Mouse (Mus musculus): ENCODE results near the gene Atxn2l. TPM values are rescaled to one million over a fixed set of nuclear protein-coding genes. Genes with fewer than 3 reads are reported as not detected.

Gene Atxn2l
- polyA plus RNA-seq, 1 experiment from 2014 or later, result 16.9 TPM

- no peak overlapping the region for H3K4me3 ChIP-seq (ENCODE audit: low read depth, low read length)
- peaks cover 7% of the 10 kb centered on the region for H3K36me3 ChIP-seq (ENCODE audit: control insufficient read depth, insufficient read depth, low read length)
- no peak for ATAC-seq (ENCODE audit: low FRiP score, low TSS enrichment)
- TF ChIP-seq CTCF (IDR thresholded peaks at IDR 0.05; ENCODE audit: low read depth), result no peak
- no peak for TF ChIP-seq EP300 (optimal IDR thresholded peaks at IDR 0.05)
- no peaks in the 10 kb centered on the region for H3K9me3 ChIP-seq (ENCODE audit: control insufficient read depth, low read length)
- H3K4me1 ChIP-seq (replicated peaks; ENCODE audit: control insufficient read depth, insufficient read depth), result no peaks in the 10 kb centered on the region
- no peak overlapping the region for H3K4me2 ChIP-seq (replicated peaks; ENCODE audit: low read depth)
- no peaks in the 10 kb centered on the region for H3K27me3 ChIP-seq (ENCODE audit: control insufficient read depth, insufficient read depth, low read length)
- DNase-seq (ENCODE audit: low spot score), result no peak
- 85% methylated on average over 6 of the region's 6 CpGs for WGBS
- no peak overlapping the region for H3K9ac ChIP-seq (ENCODE audit: low read length)
- no peak overlapping the region for H3K27ac ChIP-seq (replicated peaks)
Observed at GRCm38 (mm10) chr7:126450641-126451040, 52.6 kb downstream of the Atxn2l start.

- H3K4me3 ChIP-seq (ENCODE audit: low read depth, low read length), result no peak overlapping the region
- no peaks in the 10 kb centered on the region for H3K4me1 ChIP-seq (replicated peaks; ENCODE audit: control insufficient read depth, insufficient read depth)
- no peak for ATAC-seq (ENCODE audit: low FRiP score, low TSS enrichment)
- no peak overlapping the region for H3K4me2 ChIP-seq (replicated peaks; ENCODE audit: low read depth)
- TF ChIP-seq EP300 (optimal IDR thresholded peaks at IDR 0.05) (no peak), CTCF (IDR thresholded peaks at IDR 0.05; ENCODE audit: low read depth) (no peak)
- WGBS, result 86% methylated on average over 18 of the region's 18 CpGs
- no peaks in the 10 kb centered on the region for H3K27me3 ChIP-seq (ENCODE audit: control insufficient read depth, insufficient read depth, low read length)
- H3K36me3 ChIP-seq (ENCODE audit: control insufficient read depth, insufficient read depth, low read length), result peaks cover 12% of the 10 kb centered on the region
- DNase-seq (ENCODE audit: low spot score), result no peak
- no peak overlapping the region for H3K27ac ChIP-seq (replicated peaks)
- H3K9ac ChIP-seq (ENCODE audit: low read length), result no peak overlapping the region
- H3K9me3 ChIP-seq (ENCODE audit: control insufficient read depth, low read length), result no peaks in the 10 kb centered on the region
Observed at GRCm38 (mm10) chr7:126449991-126450390, 53.2 kb downstream of the Atxn2l start.

DNA sequence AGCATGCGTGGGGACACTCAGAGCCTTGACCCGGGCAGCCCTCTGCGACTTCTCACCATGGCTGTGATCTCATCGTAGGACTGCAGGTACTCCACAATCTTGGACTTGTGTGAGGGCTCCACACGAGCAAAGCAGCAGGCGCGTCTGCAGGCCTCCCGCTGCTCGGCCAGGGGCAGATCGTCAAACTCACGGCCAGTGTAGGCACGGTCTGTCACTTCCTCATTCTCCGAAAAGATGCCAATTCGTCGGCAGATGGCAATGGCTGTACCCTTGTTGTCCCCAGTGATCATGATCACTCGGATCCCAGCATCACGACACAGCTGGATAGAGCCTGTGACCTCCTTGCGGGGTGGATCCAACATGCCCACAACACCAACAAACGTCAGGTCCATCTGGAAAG is 54.8 kb downstream of the Atxn2l start:
- Histone ChIP-seq H3K9ac (ENCODE audit: low read length) (no peak overlapping the region), H3K36me3 (ENCODE audit: control insufficient read depth, insufficient read depth, low read length) (peaks cover 22% of the 10 kb centered on the region), H3K4me1 (replicated peaks; ENCODE audit: control insufficient read depth, insufficient read depth) (no peaks in the 10 kb centered on the region), H3K9me3 (ENCODE audit: control insufficient read depth, low read length) (no peaks in the 10 kb centered on the region), H3K27ac (replicated peaks) (no peak overlapping the region), H3K4me2 (replicated peaks; ENCODE audit: low read depth) (no peak overlapping the region), H3K27me3 (ENCODE audit: control insufficient read depth, insufficient read depth, low read length) (no peaks in the 10 kb centered on the region), H3K4me3 (ENCODE audit: low read depth, low read length) (no peak overlapping the region)
- ATAC-seq (ENCODE audit: low FRiP score, low TSS enrichment) (no peak), DNase-seq (ENCODE audit: low spot score) (no peak)
- 89% methylated on average over 19 of the region's 19 CpGs for WGBS
- TF ChIP-seq CTCF (IDR thresholded peaks at IDR 0.05; ENCODE audit: low read depth) (no peak), EP300 (optimal IDR thresholded peaks at IDR 0.05) (no peak)

DNA sequence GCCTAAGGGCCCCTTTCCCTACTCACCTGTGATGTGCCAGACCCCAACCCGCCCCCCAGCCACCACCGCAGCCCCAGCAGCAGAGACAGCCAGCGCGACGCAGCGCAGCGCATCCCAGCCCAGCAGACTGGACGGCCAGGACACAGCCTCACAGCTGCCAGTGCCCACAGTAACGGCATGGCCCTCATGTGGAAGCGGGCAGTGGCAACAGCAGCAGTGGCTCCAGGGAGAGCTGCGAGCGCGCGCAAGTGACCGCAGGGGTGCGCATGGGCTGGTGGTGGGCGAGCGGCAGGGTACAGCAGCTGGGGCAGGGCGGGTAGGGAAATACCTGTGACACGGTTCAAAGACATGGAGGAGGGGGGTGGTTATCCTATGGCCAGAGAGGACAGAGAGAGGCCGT is 57.0 kb downstream of the Atxn2l start:
- no peak overlapping the region for H3K27ac ChIP-seq (replicated peaks)
- no peaks in the 10 kb centered on the region for H3K9me3 ChIP-seq (ENCODE audit: control insufficient read depth, low read length)
- no peaks in the 10 kb centered on the region for H3K27me3 ChIP-seq (ENCODE audit: control insufficient read depth, insufficient read depth, low read length)
- H3K4me2 ChIP-seq (replicated peaks; ENCODE audit: low read depth), result no peak overlapping the region
- no peak for TF ChIP-seq EP300 (optimal IDR thresholded peaks at IDR 0.05)
- TF ChIP-seq CTCF (IDR thresholded peaks at IDR 0.05; ENCODE audit: low read depth), result no peak
- no peak overlapping the region for H3K9ac ChIP-seq (ENCODE audit: low read length)
- no peak overlapping the region for H3K4me3 ChIP-seq (ENCODE audit: low read depth, low read length)
- ATAC-seq (ENCODE audit: low FRiP score, low TSS enrichment) (0 out of 2 replicates have a peak, but pooled peaks have one; percentile 13), DNase-seq (ENCODE audit: low spot score) (no peak)
- no peaks in the 10 kb centered on the region for H3K4me1 ChIP-seq (replicated peaks; ENCODE audit: control insufficient read depth, insufficient read depth)
- peaks cover 26% of the 10 kb centered on the region for H3K36me3 ChIP-seq (ENCODE audit: control insufficient read depth, insufficient read depth, low read length)
- 89% methylated on average over 16 of the region's 21 CpGs for WGBS

DNA sequence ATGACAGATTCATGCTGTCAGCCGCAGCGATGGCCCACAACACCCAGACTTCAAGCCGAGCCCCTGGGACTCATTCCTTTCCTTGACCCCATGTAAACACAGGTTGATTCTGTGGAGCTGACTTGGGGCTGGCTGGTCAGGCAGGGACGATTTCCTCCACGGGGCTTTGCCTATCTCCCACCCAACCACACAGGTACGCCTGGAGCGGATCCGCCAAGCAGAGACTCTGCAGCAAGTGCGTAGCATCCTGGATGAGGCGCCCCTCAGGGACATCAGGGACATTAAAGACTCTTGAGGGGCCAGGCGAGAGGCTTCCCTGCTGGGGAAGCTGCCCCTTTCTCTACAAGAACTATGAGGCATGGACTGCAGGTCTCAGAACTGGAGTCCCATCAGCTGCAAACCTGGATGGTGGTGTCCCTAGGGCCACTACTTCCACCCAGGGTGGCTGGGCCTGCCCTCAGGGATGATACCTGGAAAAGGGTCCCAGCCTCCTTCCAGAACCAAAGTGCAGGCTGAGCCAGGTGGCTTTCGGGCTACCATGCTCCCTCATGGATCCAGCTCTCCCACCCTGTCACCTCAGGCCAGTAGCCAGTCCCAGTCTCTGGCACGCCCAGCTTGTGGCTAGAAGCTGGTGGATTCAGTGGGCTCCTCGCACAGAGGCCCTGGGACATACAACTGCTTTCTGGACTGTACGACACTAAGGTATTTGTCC is 58.0 kb downstream of the Atxn2l start:
- Histone ChIP-seq H3K27me3 (ENCODE audit: control insufficient read depth, insufficient read depth, low read length) (no peaks in the 10 kb centered on the region), H3K9ac (ENCODE audit: low read length) (no peak overlapping the region), H3K9me3 (ENCODE audit: control insufficient read depth, low read length) (no peaks in the 10 kb centered on the region), H3K4me1 (replicated peaks; ENCODE audit: control insufficient read depth, insufficient read depth) (no peaks in the 10 kb centered on the region), H3K36me3 (ENCODE audit: control insufficient read depth, insufficient read depth, low read length) (peaks cover 29% of the 10 kb centered on the region), H3K4me2 (replicated peaks; ENCODE audit: low read depth) (no peak overlapping the region), H3K4me3 (ENCODE audit: low read depth, low read length) (no peak overlapping the region), H3K27ac (replicated peaks) (no peak overlapping the region)
- WGBS, result 94% methylated on average over 15 of the region's 15 CpGs
- TF ChIP-seq EP300 (optimal IDR thresholded peaks at IDR 0.05), result no peak
- no peak for TF ChIP-seq CTCF (IDR thresholded peaks at IDR 0.05; ENCODE audit: low read depth)
- DNase-seq (ENCODE audit: low spot score), result no peak
- ATAC-seq (ENCODE audit: low FRiP score, low TSS enrichment), result no peak

GRCm38 (mm10) chr7:126444536-126444935 is 58.7 kb downstream of the Atxn2l start:
- Histone ChIP-seq H3K36me3 (ENCODE audit: control insufficient read depth, insufficient read depth, low read length) (peaks cover 29% of the 10 kb centered on the region), H3K9ac (ENCODE audit: low read length) (no peak overlapping the region), H3K4me3 (ENCODE audit: low read depth, low read length) (no peak overlapping the region), H3K27me3 (ENCODE audit: control insufficient read depth, insufficient read depth, low read length) (no peaks in the 10 kb centered on the region), H3K4me1 (replicated peaks; ENCODE audit: control insufficient read depth, insufficient read depth) (no peaks in the 10 kb centered on the region), H3K27ac (replicated peaks) (no peak overlapping the region), H3K4me2 (replicated peaks; ENCODE audit: low read depth) (no peak overlapping the region), H3K9me3 (ENCODE audit: control insufficient read depth, low read length) (no peaks in the 10 kb centered on the region)
- DNase-seq (ENCODE audit: low spot score), result no peak
- 92% methylated on average over 9 of the region's 9 CpGs for WGBS
- no peak for ATAC-seq (ENCODE audit: low FRiP score, low TSS enrichment)
- TF ChIP-seq CTCF (IDR thresholded peaks at IDR 0.05; ENCODE audit: low read depth), result no peak
- TF ChIP-seq EP300 (optimal IDR thresholded peaks at IDR 0.05), result no peak
